Comparison of ENCODE assay signal across 9 mouse cellular contexts in genomic region chr17:52602093-52602780, GRCm38 (mm10). TPM values are rescaled to one million over a fixed set of nuclear protein-coding genes. Genes with fewer than 3 reads are reported as not detected.
DNase-seq lines count a peak whose midpoint lies in the region; ATAC-seq and TF ChIP-seq lines count a peak whose summit lies in the region.
"Had no signal": no experiment of that assay in that cellular context is flagged by ENCODE, and none has a peak within 500 bp of the region (broad histone marks: within the 10 kb centered on the region; RNA-seq: fewer than 3 reads in every experiment).

Gene Kcnh8 (plus strand): TSS chr17:52602709.

- no peak for TF ChIP-seq CTCF in ES-Bruce4 (IDR thresholded peaks at IDR 0.05; ENCODE audit: low read depth, low read length)

- peaks cover 3 to 5% of the 10 kb centered on the region in 2 experiments; a peak in 1 of 4 replicates for H3K4me1 ChIP-seq in heart, embryonic 14.5 days (ENCODE audit: control insufficient read depth in 2 of 2, insufficient read depth in 2 of 2, low read length in 2 of 2)
- no peaks in the 10 kb centered on the region for H3K4me1 ChIP-seq in ES-Bruce4 (ENCODE audit: control insufficient read depth, insufficient read depth, low read length)
- peaks cover 18% of the 10 kb centered on the region for H3K4me1 ChIP-seq in embryonic facial prominence, embryonic 10.5 days
- 0 out of 2 replicates have a peak, but pooled peaks cover 5% of the 10 kb centered on the region for H3K4me1 ChIP-seq in intestine, embryonic 15.5 days (replicated peaks)

- no peaks in the 10 kb centered on the region for H3K9me3 ChIP-seq in heart, embryonic 14.5 days (ENCODE audit: control insufficient read depth, low read length)
- no peaks in the 10 kb centered on the region for H3K9me3 ChIP-seq in ES-Bruce4 (replicated peaks; ENCODE audit: control insufficient read depth, insufficient read depth, low read length, poor library complexity, severe bottlenecking)
- no peaks in the 10 kb centered on the region for H3K9me3 ChIP-seq in embryonic facial prominence, embryonic 10.5 days
- H3K9me3 ChIP-seq in intestine, embryonic 15.5 days: no peaks in the 10 kb centered on the region

- peak within 1 kb of the TSS in 1 of 2 experiments; percentile 45; a peak in 2 of 4 replicates for H3K4me3 ChIP-seq in heart, embryonic 14.5 days (ENCODE audit: control insufficient read depth in 1 of 2, insufficient read depth in 1 of 2, low read depth in 1 of 2, low read length in 2 of 2)
- H3K4me3 ChIP-seq in ES-Bruce4 (ENCODE audit: low read depth, low read length): peak within 1 kb of the TSS; percentile 84
- peak within 1 kb of the TSS; percentile 63 for H3K4me3 ChIP-seq in embryonic facial prominence, embryonic 10.5 days
- peak within 1 kb of the TSS; percentile 48 for H3K4me3 ChIP-seq in intestine, embryonic 15.5 days (replicated peaks)

- H3K27ac ChIP-seq in heart, embryonic 14.5 days (replicated peaks in 1 of 2; ENCODE audit: control insufficient read depth in 1 of 2, insufficient read depth in 1 of 2, low read depth in 2 of 2, low read length in 2 of 2): no peak within 1 kb of the TSS
- H3K27ac ChIP-seq in ES-Bruce4 (ENCODE audit: insufficient read depth, low read length): no peak within 1 kb of the TSS
- H3K27ac ChIP-seq in embryonic facial prominence, embryonic 10.5 days (replicated peaks): peak within 1 kb of the TSS; percentile 81
- no peak within 1 kb of the TSS for H3K27ac ChIP-seq in intestine, embryonic 15.5 days

- H3K9ac ChIP-seq in heart, embryonic 14.5 days (ENCODE audit: low read length): no peak within 1 kb of the TSS
- peak within 1 kb of the TSS; percentile 49; the same call in 1 of the 2 replicates for H3K9ac ChIP-seq in ES-Bruce4 (ENCODE audit: low read depth, poor library complexity, severe bottlenecking)
- no peak within 1 kb of the TSS for H3K9ac ChIP-seq in intestine, embryonic 15.5 days

- TF ChIP-seq EP300 in ES-Bruce4 (IDR thresholded peaks at IDR 0.05; ENCODE audit: insufficient read depth, low read depth, low read length): peak; percentile 69; the same call in 1 of the 2 replicates

- no peak for DNase-seq in heart, postnatal 36 days
- peak; percentile 40 for DNase-seq in embryonic facial prominence, embryonic 10.5 days (ENCODE audit: low spot score)
- DNase-seq in naive thymus-derived CD4-positive, alpha-beta T cell, adult 2 months (ENCODE audit: low read depth): peak; percentile 34
- DNase-seq in gastrocnemius, postnatal 25 days: no peak
- no peak for DNase-seq in kidney, adult 18-20 months

- no peak for ATAC-seq in heart, embryonic 14.5 days (ENCODE audit: insufficient number of reproducible peaks, insufficient read depth, low FRiP score, low read depth)
- ATAC-seq in intestine, embryonic 15.5 days: peak; percentile 80

- WGBS in heart, embryonic 14.5 days: 3% methylated on average over 40 of the region's 40 CpGs
- WGBS in embryonic facial prominence, embryonic 10.5 days: under 1% methylated on average over 40 of the region's 40 CpGs
- 1% methylated on average over 40 of the region's 40 CpGs for WGBS in intestine, embryonic 15.5 days

- H3K4me2 ChIP-seq in heart, embryonic 14.5 days (ENCODE audit: low read length): peak within 1 kb of the TSS; percentile 77
- peak within 1 kb of the TSS; percentile 90 for H3K4me2 ChIP-seq in intestine, embryonic 15.5 days (replicated peaks)

- H3K36me3 ChIP-seq in heart, embryonic 14.5 days (ENCODE audit: control insufficient read depth, insufficient read depth, low read length): no peaks in the 10 kb centered on the region
- H3K36me3 ChIP-seq in ES-Bruce4 (ENCODE audit: control insufficient read depth, insufficient read depth, low read length, poor library complexity, severe bottlenecking): no peaks in the 10 kb centered on the region
- no peaks in the 10 kb centered on the region for H3K36me3 ChIP-seq in embryonic facial prominence, embryonic 10.5 days (replicated peaks)
- no peaks in the 10 kb centered on the region for H3K36me3 ChIP-seq in intestine, embryonic 15.5 days

- intact Hi-C loops in heart, postnatal 36 days (cut with DNase I): no loop called here

- H3K27me3 ChIP-seq in heart, embryonic 14.5 days (ENCODE audit: control insufficient read depth, insufficient read depth, low read length): peaks cover 28% of the 10 kb centered on the region
- no peaks in the 10 kb centered on the region for H3K27me3 ChIP-seq in ES-Bruce4 (ENCODE audit: control insufficient read depth, insufficient read depth, low read length, poor library complexity, severe bottlenecking)
- H3K27me3 ChIP-seq in embryonic facial prominence, embryonic 10.5 days (replicated peaks; ENCODE audit: low read depth, poor library complexity, severe bottlenecking): peaks cover 47% of the 10 kb centered on the region
- H3K27me3 ChIP-seq in intestine, embryonic 15.5 days (replicated peaks): peaks cover 22% of the 10 kb centered on the region

- no peak for TF ChIP-seq POLR2A in ES-Bruce4 (IDR thresholded peaks at IDR 0.05; ENCODE audit: insufficient read depth, low read length)

RNA-seq across cellular contexts. Expression of gene Kcnh8, which starts in this region (rescaled TPM):
- not detected in 2 replicates for polyA plus RNA-seq in heart, embryonic 14.5 days (2014; fragmentation: Nextera tagmentation; extraction: Ambion mirVana)
- total RNA-seq in heart, postnatal 36 days (2021): not detected
- 0.24 and 0.51 TPM in 2 replicates for polyA plus RNA-seq in ES-Bruce4 (2011; ENCODE audit: insufficient read depth, insufficient read length, low read depth, missing spikeins)
- polyA plus RNA-seq in embryonic facial prominence, embryonic 10.5 days (2016; fragmentation: Nextera tagmentation; extraction: Ambion mirVana): 0.38 and 0.61 TPM in 2 replicates
- 0.40 and 0.44 TPM in 2 replicates for polyA plus RNA-seq in intestine, embryonic 15.5 days (2015; fragmentation: Nextera tagmentation; extraction: Ambion mirVana)
- not detected for total RNA-seq in gastrocnemius, postnatal 25 days (2021)
- total RNA-seq: liver, adult 2 months had no signal
- polyA plus RNA-seq: liver, adult 2 months had no signal

Comparison
In these comparisons a context has a peak if more than half of its experiments do, and no peak if none do; other contexts are left out.
1. Peak in DNase-seq, H3K4me3 ChIP-seq and H3K27ac ChIP-seq in embryonic facial prominence, embryonic 10.5 days; RNA of the gene not detected or under 1 TPM.
2. Peak in ATAC-seq, H3K4me3 ChIP-seq and H3K4me2 ChIP-seq in intestine, embryonic 15.5 days; RNA of the gene not detected or under 1 TPM.